Mouse (Mus musculus) small intestine, adult 10 weeks (tissue): ENCODE results near the gene Cdc16. TPM values are rescaled to one million over a fixed set of nuclear protein-coding genes. Genes with fewer than 3 reads are reported as not detected.

ENCODE experiments used
- polyA plus RNA-seq: library from polyadenylated mRNA; stranded (reverse); fragments of 350-450 nt; fragmentation: Illumina TruSeq; extraction: RNeasy Lipid Tissue Mini Kit (QIAGEN cat#74804); gene quantifications from one replicate; pipeline ENCODE4 v1.2.3, GENCODE M21; 2014; ENCODE audit warnings: low replicate concordance

Gene Cdc16
- 30.5 TPM for polyA plus RNA-seq

GRCm38 (mm10) chr8:13756982-13757804 lies at the start of gene Cdc16:
Gene Cdc16, plus strand, starts transcription at chr8:13757676.

DNA sequence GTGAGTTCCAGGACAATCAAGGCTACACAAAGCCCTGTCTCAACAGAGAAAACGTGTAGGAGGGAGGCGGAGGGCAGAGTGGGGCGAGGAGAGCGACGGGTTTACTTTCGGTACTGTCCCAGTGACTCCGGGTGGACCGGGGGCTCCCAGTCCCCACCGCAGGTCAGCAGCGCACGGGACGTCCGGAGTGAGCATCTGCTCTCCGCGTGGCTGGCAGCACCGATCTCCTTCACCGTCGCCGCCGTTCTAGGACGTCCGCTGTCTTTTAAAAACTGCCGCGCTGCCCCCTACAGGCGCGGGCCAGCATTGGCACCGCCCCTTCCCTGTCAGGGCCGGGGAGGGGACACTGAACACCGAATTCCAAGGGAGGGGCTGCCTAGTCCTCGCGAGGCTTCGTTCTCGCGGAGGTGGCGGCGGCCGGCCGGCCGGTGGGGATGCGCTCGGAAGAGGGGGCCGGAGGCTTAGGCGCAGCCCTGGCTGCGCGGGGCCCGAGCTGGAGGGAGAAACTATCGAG lies 27.8 kb downstream of the Cdc16 start, which contains the start of gene Upf3a:
Upf3a (plus strand) TSS at position 366 of the 514 bp plus-strand sequence.

Other genes starting within 250 kb of the Cdc16 start
- not detected for gene 1700029H14Rik, start 195.2 kb upstream of the Cdc16 start, polyA plus RNA-seq
- gene Rasa3, start 80.1 kb upstream of the Cdc16 start, polyA plus RNA-seq: 6.9 TPM
- not detected for gene Cfap97d2, start 51.8 kb upstream of the Cdc16 start, polyA plus RNA-seq
- gene Upf3a, start 27.9 kb downstream of the Cdc16 start, polyA plus RNA-seq: 9.7 TPM
- not detected for gene AF366264, start 80.7 kb downstream of the Cdc16 start, polyA plus RNA-seq
- gene Champ1, start 112.0 kb downstream of the Cdc16 start, polyA plus RNA-seq: 7.5 TPM
- gene Coprs, start 132.6 kb downstream of the Cdc16 start, polyA plus RNA-seq: 5.1 TPM